8 mouse cellular contexts compared by ENCODE assay signal in the genomic region with DNA sequence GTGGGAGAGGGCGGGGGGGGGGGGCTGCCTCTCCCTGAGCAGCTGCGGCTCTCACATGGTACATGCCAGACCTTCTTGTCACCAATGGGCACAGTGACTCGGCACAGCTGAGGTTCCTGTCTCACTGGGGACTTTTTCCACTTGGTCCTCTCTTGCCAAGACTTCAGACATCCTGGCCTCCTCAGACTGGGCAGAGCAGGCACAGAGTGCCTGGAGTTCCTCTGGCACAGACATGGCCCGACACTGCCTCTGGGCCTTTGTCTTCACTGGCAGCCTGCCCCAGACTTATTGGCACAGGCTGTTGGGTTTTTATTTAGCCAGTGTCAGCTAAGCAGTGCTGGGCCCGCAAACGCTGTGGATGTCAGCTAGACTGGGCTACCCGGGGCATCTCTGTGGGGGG. TPM values are rescaled to one million over a fixed set of nuclear protein-coding genes. Genes with fewer than 3 reads are reported as not detected.
A peak's percentile ranks its signal among the peaks of the same experiment; 100 is the strongest.
DNase-seq lines count a peak whose midpoint lies in the region; ATAC-seq and TF ChIP-seq lines count a peak whose summit lies in the region.

No protein-coding gene starts in this region.

- H3K4me2 ChIP-seq in hindbrain, embryonic 11.5 days (replicated peaks; ENCODE audit: low read depth, low read length): no peak overlapping the region

- H3K36me3 ChIP-seq in hindbrain, embryonic 10.5 days: no peaks in the 10 kb centered on the region
- no peaks in the 10 kb centered on the region for H3K36me3 ChIP-seq in hindbrain, embryonic 11.5 days (ENCODE audit: control insufficient read depth, insufficient read depth, low read length)
- no peaks in the 10 kb centered on the region for H3K36me3 ChIP-seq in heart, adult 2 months (ENCODE audit: control insufficient read depth, insufficient read depth, low read length)

- TF ChIP-seq CTCF in heart, adult 2 months (IDR thresholded peaks at IDR 0.05): no peak

- 39% methylated on average over 7 of the region's 7 CpGs for WGBS in hindbrain, embryonic 10.5 days
- 49% methylated on average over 6 of the region's 7 CpGs for whole genome bisulfite sequencing in hindbrain, embryonic 11.5 days
- 23% methylated on average over 7 of the region's 7 CpGs for WGBS in heart, adult 2 months

- H3K9me3 ChIP-seq in hindbrain, embryonic 10.5 days: no peaks in the 10 kb centered on the region
- no peaks in the 10 kb centered on the region for H3K9me3 ChIP-seq in hindbrain, embryonic 11.5 days (ENCODE audit: control insufficient read depth, low read length)

- H3K4me1 ChIP-seq in hindbrain, embryonic 10.5 days (replicated peaks): peaks cover 100% of the 10 kb centered on the region
- H3K4me1 ChIP-seq in hindbrain, embryonic 11.5 days (replicated peaks; ENCODE audit: control insufficient read depth, insufficient read depth, low read length): peaks cover 53% of the 10 kb centered on the region
- H3K4me1 ChIP-seq in heart, adult 2 months (ENCODE audit: control insufficient read depth, insufficient read depth, low read length): peaks cover 37% of the 10 kb centered on the region

- ATAC-seq in hindbrain, embryonic 11.5 days (ENCODE audit: low FRiP score): no peak
- peak; percentile 10; the same call in 1 of the 2 replicates for ATAC-seq in common myeloid progenitor, adult 5-6 weeks (replicated peaks; ENCODE audit: low read depth, poor library complexity, severe bottlenecking)

- no peak for DNase-seq in hindbrain, embryonic 10.5 days (ENCODE audit: low spot score)
- DNase-seq in hindbrain, embryonic 11.5 days (ENCODE audit: low spot score): no peak
- peak; percentile 81 to 88 for DNase-seq in heart, adult 2 months
- DNase-seq in kidney, postnatal 25 days: peak; percentile 93 to 94
- DNase-seq in lung, postnatal 14 days: peak; percentile 83
- DNase-seq in testis, postnatal 10 days (ENCODE audit: low spot score): peak; percentile 79
- no peak for DNase-seq in thymus, postnatal 36 days

- H3K9ac ChIP-seq in hindbrain, embryonic 11.5 days (ENCODE audit: low read depth, low read length): no peak overlapping the region
- H3K9ac ChIP-seq in heart, adult 2 months (ENCODE audit: low read depth, low read length): no peak overlapping the region

- H3K27me3 ChIP-seq in hindbrain, embryonic 10.5 days (ENCODE audit: insufficient read depth, poor library complexity, severe bottlenecking): peaks cover 27% of the 10 kb centered on the region; the same call in 1 of the 2 replicates
- H3K27me3 ChIP-seq in hindbrain, embryonic 11.5 days (ENCODE audit: control insufficient read depth, insufficient read depth, low read length): no peaks in the 10 kb centered on the region
- no peaks in the 10 kb centered on the region for H3K27me3 ChIP-seq in heart, adult 2 months (ENCODE audit: control insufficient read depth, insufficient read depth, low read length)

- TF ChIP-seq EP300 in heart, adult 2 months (IDR thresholded peaks at IDR 0.05; ENCODE audit: insufficient read depth, low read depth, low read length): peak; percentile 34; the same call in 1 of the 2 replicates

- no peak overlapping the region for H3K4me3 ChIP-seq in hindbrain, embryonic 10.5 days
- H3K4me3 ChIP-seq in hindbrain, embryonic 11.5 days (ENCODE audit: low read depth, low read length): no peak overlapping the region
- H3K4me3 ChIP-seq in heart, adult 2 months: no peak overlapping the region

- peaks cover 3% of the 10 kb centered on the region for H3K79me2 ChIP-seq in heart, adult 2 months (replicated peaks; ENCODE audit: control insufficient read depth, insufficient read depth, low read length)

- TF ChIP-seq POLR2A in heart, adult 2 months (IDR thresholded peaks at IDR 0.05; ENCODE audit: insufficient read depth, low read depth, low read length): no peak

- peak overlapping the region; percentile 10; the same call in 1 of the 2 replicates for H3K27ac ChIP-seq in hindbrain, embryonic 10.5 days
- no peak overlapping the region for H3K27ac ChIP-seq in hindbrain, embryonic 11.5 days (ENCODE audit: low read depth, low read length)
- peak overlapping the region; percentile 36; the same call in 1 of the 2 replicates for H3K27ac ChIP-seq in heart, adult 2 months

- intact Hi-C loops in heart, adult 2 months (cut with DNase I): loop anchor here (1.0 kb wide), 1 partner anchor 18 kb away; no protein-coding TSS in a partner anchor

RNA-seq across cellular contexts. Expression of a gene that starts 18.7 kb away (rescaled TPM):
- polyA plus RNA-seq in hindbrain, embryonic 10.5 days (2016; fragmentation: Nextera tagmentation; extraction: Ambion mirVana): 1.3 and 2.9 TPM in 2 replicates
- polyA plus RNA-seq in hindbrain, embryonic 11.5 days (2014; fragmentation: Nextera tagmentation; extraction: Ambion mirVana): 3.4 and 5.0 TPM in 2 replicates
- total RNA-seq in common myeloid progenitor, adult 5-6 weeks (2017): 0.18 TPM in 1 of 2 replicates, not detected in the other
- 10 to 100 TPM; 28.4 to 31.4 TPM for total RNA-seq in heart, adult 2 months (2021)
- 37.4 and 41.7 TPM in 2 replicates for polyA plus RNA-seq in heart, adult 2 months (2012; rRNA removed)

RNA-seq across cellular contexts. Expression of a gene that starts 38.9 kb away (rescaled TPM):
- 0.17 and 0.73 TPM in 2 replicates for polyA plus RNA-seq in hindbrain, embryonic 10.5 days (2016; fragmentation: Nextera tagmentation; extraction: Ambion mirVana)
- 0.33 TPM in 1 of 2 replicates, not detected in the other for polyA plus RNA-seq in hindbrain, embryonic 11.5 days (2014; fragmentation: Nextera tagmentation; extraction: Ambion mirVana)
- 0.15 and 6.0 TPM in 2 replicates for total RNA-seq in common myeloid progenitor, adult 5-6 weeks (2017)
- total RNA-seq in heart, adult 2 months (2021): under 1 TPM; 0.47 to 0.91 TPM
- polyA plus RNA-seq in heart, adult 2 months (2012; rRNA removed): 1.2 and 1.8 TPM in 2 replicates

Comparison
In these comparisons a context has a peak if more than half of its experiments do, and no peak if none do; other contexts are left out.
1. DNase-seq: peak in heart, adult 2 months (2 of 2), kidney, postnatal 25 days (2 of 2), lung, postnatal 14 days (single experiment) and testis, postnatal 10 days (single experiment); none in hindbrain, embryonic 10.5 days (single experiment), hindbrain, embryonic 11.5 days (single experiment) and thymus, postnatal 36 days (0 of 2).